Mouse (Mus musculus) left cerebral cortex, adult 2 months (tissue): ENCODE data around the gene Slc25a4. TPM values are rescaled to one million over a fixed set of nuclear protein-coding genes. Genes with fewer than 3 reads are reported as not detected.
"Not testable (repeated sequence)": the region's sequence is repeated elsewhere in the genome, so short reads cannot be mapped to it uniquely, and the experiment has no call there.

ENCODE experiments used
- DNase-seq, 2 experiments: peaks; one replicate each; pipeline ENCODE4 v3.0.0; 2021 to 2022; ENCODE audit warnings: low spot score in 2 of 2, mixed read lengths in 1 of 2; ENCODE audit errors: extremely low spot score in 1 of 2
- H3K27ac ChIP-seq: fragments of 200-600 bp; 2 replicates; pipeline ENCODE4 v1.8.1; 2022
- H3K4me3 ChIP-seq: fragments of 200-600 bp; 2 replicates; pipeline ENCODE4 v1.8.1; 2022
- CTCF ChIP-seq: fragments of 200-600 bp; IDR thresholded peaks from 2 replicates; pipeline ENCODE4 v1.8.1; 2022; ENCODE audit warnings: antibody characterized with exemption, mild to moderate bottlenecking, moderate library complexity
- intact Hi-C: fragments of 180-260 bp; cut with DNase I; formaldehyde crosslinking; loops from one replicate; pipeline ENCODE4 v1.15.1; 2025
- long read RNA-seq, 2 experiments: library from polyadenylated mRNA; stranded (forward); transcript quantifications; one replicate each; pipeline ENCODE4 v2.0.0; 2021; ENCODE audit warnings: borderline mapping rate in 2 of 2
- total RNA-seq, 2 experiments: library from RNA; stranded (reverse); gene quantifications; 2 replicates each; pipeline ENCODE4 v1.2.3; 2021

Slc25a4 gene
- 100 to 1,000 TPM; 535 to 559 TPM for total RNA-seq
- long read RNA-seq, experiment 1, transcript Slc25a4-201 (4 exons, 1,925 nt): major isoform, 953 of 1,115 reads
- long read RNA-seq, experiment 1, partial matches to known transcripts: 155 of 1,115 reads
- long read RNA-seq, experiment 1, other reads (novel, unspliced or antisense): 5 of 1,115 reads
- long read RNA-seq, experiment 2, transcript Slc25a4-201 (4 exons, 1,925 nt): major isoform, 600 of 684 reads
- long read RNA-seq, experiment 2, partial matches to known transcripts: 9 of 684 reads
- long read RNA-seq, experiment 2, other reads (novel, unspliced or antisense): 75 of 684 reads

DNA sequence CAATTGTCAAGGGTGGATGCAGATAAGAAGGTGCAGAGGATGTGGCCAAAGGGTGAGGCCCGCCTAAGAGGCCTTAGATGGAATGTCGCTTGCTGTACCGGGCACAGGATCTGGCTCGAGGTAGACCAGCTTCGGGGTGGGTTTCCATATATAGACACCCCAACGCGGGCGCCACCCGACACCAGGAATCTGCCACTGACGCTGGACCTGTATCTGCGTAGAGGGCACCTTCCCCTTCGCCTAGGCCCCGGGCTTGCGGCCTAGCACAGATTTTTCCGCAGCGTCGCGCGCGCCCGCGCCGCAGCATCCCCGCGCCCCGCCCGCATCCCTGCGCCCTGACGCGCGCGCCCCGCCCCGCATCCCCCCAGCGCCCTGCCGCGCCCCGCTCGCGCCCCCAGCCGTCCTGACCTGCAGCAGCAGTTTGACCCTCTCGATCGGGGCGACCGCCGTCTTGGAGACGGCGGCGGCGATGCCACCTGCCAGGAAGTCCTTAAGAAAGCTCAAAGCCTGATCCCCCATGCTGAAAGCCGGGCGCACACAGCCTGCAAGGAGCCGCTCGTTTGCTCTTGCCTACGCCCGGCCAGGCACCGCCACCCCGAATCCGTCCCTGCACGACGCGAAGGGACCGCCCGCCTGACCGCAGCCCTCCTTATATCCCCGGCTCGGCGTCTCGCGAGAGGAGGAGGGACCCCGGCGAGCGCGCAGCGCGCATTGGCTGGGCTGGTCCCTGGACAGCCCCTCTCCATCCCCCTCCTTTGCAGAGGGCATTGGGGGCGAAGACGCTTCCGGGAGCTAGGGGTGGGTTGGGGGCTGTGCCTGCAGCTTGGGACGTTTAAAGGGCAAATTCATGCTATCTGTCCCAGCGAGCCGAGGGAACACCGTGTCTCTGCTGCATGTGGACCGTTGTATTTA lies at the start of gene Slc25a4:
TSS of gene Slc25a4 (minus strand) at position 881 of the 912 bp plus-strand sequence.
- intact Hi-C loops: loop anchor here (1.0 to 2.0 kb wide), 3 partner anchors 48 to 341 kb away; partner anchors contain the start of gene Lrp2bp
- Histone ChIP-seq H3K27ac (peak within 1 kb of the TSS; percentile 99), H3K4me3 (peak within 1 kb of the TSS; percentile 61)
- peak; percentile 97 to 98 for DNase-seq
- TF ChIP-seq CTCF: no peak

GRCm38 (mm10) chr8:46257921-46258682 lies 47.0 kb upstream of the Slc25a4 start:
- intact Hi-C loops: no loop called here
- H3K4me3 ChIP-seq: no peak overlapping the region
- H3K27ac ChIP-seq: no peak overlapping the region
- no peak for TF ChIP-seq CTCF
- no peak for DNase-seq

DNA sequence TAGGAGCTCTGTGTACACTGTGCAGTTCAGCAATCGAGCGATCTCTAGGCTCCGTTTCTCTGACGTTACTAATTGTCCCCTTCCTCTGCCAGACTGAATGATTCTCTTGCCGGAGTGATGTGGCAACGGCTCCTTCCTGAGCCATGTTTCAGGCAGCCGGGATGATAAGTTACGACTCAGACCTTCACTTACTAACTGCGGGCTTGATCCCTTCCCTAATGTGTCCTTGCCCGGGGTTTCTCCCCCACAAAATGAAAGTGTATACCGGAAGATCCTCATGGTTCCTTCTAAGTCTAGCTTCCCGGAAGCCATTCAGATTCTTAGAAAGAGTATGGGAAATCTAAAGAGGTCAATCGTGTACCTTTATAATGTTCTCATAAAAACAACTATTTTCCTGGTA lies 41.4 kb upstream of the Slc25a4 start:
- intact Hi-C loops: no loop called here
- DNase-seq: no peak

GRCm38 (mm10) chr8:46251561-46251960 lies 40.5 kb upstream of the Slc25a4 start:
- no peak for DNase-seq
- TF ChIP-seq CTCF: no peak

More for the DNA sequence above, 41.4 kb upstream of the Slc25a4 start:
- Histone ChIP-seq H3K27ac (no peak overlapping the region), H3K4me3 (no peak overlapping the region)
- no peak for TF ChIP-seq CTCF

DNA sequence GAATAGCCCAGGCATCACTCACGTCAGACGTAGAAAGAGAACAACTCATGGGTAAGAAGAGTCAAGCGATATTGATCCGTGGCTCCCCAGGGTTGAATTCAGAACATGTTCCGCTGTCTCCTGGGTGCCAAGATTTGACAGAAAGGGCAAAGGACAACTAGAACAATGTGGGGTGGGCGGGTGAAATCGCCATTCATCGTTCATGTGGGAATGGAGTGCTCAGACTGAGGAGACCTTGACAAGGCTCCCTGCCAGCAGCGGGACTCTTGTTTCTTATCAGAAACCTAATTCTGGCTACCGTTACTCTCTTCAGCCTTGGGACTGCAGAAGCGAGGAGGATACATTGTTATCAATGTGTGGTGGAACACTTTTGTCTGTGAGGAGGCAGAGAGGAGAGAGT lies 35.3 kb upstream of the Slc25a4 start:
- Histone ChIP-seq H3K4me3 (no peak overlapping the region), H3K27ac (no peak overlapping the region)
- TF ChIP-seq CTCF: no peak
- no peak for DNase-seq
- intact Hi-C loops: loop anchor here (5.0 kb wide), 1 partner anchor 1126 kb away; no protein-coding TSS in a partner anchor

More at GRCm38 (mm10) chr8:46251561-46251960, 40.5 kb upstream of the Slc25a4 start:
- Histone ChIP-seq H3K4me3 (no peak overlapping the region), H3K27ac (no peak overlapping the region)
- intact Hi-C loops: no loop called here

DNA sequence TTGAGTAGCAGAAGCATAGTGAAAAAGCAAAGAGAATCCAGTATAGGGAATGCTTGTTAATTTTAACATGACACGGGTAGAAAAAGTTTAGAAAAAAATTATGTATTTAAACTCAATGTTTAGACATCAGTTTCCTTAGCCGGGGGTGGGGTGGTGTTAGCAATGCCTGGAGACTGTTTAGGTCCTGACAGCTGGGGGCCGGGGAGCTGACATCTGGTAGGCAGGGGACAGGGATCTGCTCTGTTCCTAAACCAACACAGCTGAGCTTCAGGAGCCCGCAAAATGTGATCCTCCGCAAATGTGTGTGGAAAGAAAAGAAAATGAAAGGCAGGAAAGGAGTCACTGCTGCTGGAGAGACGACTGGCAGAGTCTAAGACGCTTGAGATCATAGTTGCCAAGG lies 31.9 kb upstream of the Slc25a4 start:
- no peak overlapping the region for H3K27ac ChIP-seq
- H3K4me3 ChIP-seq: no peak overlapping the region
- intact Hi-C loops: loop anchor here (1.0 to 5.0 kb wide), 4 partner anchors 38 to 709 kb away; no protein-coding TSS in a partner anchor
- TF ChIP-seq CTCF: no peak
- no peak for DNase-seq

GRCm38 (mm10) chr8:46241568-46242374 lies 30.7 kb upstream of the Slc25a4 start:
- no peak overlapping the region for H3K27ac ChIP-seq
- intact Hi-C loops: loop anchor here (1.0 to 5.0 kb wide), 4 partner anchors 40 to 711 kb away; no protein-coding TSS in a partner anchor
- peak; percentile 84 for TF ChIP-seq CTCF

DNA sequence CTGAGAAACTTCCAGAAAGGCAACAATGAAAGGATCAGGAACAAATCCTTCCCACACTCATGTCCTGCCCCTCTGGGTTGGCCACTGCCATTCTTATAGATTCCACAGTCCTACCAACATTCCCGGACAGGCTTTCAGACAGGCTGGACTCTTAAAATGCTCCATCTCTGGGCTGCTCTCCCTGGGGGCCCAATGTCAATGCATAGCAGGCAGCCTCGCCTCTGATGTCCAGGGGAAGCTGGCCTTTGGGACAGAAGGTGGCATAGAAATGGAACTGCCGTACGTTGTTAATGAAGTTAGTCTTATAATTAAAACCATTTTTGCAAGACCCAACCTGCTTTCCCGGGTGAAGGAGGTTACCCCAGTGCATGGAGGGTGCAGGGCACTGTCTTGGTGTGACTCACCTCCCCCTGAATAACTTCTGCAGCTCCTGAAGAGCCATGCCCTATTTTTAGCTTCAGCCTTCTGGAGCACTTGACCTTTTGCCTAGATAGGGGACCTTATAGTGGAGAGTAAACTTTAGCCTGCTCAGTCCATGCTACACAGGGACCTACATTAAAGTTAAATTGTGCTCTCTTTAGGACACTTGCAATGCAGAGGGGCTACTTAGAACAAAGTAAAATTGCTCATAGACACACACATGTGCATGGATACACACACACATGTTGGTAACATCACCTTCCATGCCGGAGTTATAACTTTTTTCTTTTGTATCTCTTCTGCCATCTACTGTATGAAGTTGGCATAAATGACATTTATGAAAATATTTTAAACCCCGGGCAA lies 25.5 kb upstream of the Slc25a4 start:
- peak; percentile 56 for TF ChIP-seq CTCF
- H3K27ac ChIP-seq: no peak overlapping the region
- no peak overlapping the region for H3K4me3 ChIP-seq
- DNase-seq: no peak
- intact Hi-C loops: loop anchor here (1.0 to 10.0 kb wide), 2 partner anchors 51 to 802 kb away; no protein-coding TSS in a partner anchor

More at GRCm38 (mm10) chr8:46241568-46242374, 30.7 kb upstream of the Slc25a4 start:
- no peak overlapping the region for H3K4me3 ChIP-seq
- peak; percentile 71 to 75 for DNase-seq

- DNase-seq: no peak
- no peak for TF ChIP-seq CTCF
- Histone ChIP-seq H3K4me3 (no peak overlapping the region), H3K27ac (no peak overlapping the region)
- intact Hi-C loops: loop anchor here (10.0 kb wide), 1 partner anchor 800 kb away; no protein-coding TSS in a partner anchor
Observed at GRCm38 (mm10) chr8:46234736-46235135, 23.7 kb upstream of the Slc25a4 start.

DNA sequence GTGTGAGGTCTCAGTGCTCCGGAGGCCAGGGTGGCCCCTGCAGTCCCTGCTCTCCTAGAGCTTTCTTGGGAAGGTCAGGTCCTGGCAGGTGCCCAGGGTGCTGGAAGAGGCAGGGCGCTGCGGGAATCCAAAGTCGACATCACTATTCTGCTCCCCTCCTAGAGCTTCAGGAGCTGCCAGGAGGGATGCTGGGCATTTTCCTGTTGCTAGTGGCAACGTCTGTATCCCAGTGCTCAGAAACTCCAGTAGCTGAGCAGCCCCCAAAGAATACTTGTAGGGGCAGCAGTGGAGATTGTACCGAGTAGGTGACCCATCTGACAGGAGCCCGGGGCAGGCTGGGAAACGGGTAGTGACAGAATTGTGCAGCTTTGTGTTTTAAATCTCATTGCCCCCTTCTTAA lies 21.7 kb upstream of the Slc25a4 start:
- intact Hi-C loops: loop anchor here (10.0 kb wide), 1 partner anchor 798 kb away; no protein-coding TSS in a partner anchor
- Histone ChIP-seq H3K4me3 (no peak overlapping the region), H3K27ac (no peak overlapping the region)
- no peak for TF ChIP-seq CTCF
- DNase-seq: no peak

DNA sequence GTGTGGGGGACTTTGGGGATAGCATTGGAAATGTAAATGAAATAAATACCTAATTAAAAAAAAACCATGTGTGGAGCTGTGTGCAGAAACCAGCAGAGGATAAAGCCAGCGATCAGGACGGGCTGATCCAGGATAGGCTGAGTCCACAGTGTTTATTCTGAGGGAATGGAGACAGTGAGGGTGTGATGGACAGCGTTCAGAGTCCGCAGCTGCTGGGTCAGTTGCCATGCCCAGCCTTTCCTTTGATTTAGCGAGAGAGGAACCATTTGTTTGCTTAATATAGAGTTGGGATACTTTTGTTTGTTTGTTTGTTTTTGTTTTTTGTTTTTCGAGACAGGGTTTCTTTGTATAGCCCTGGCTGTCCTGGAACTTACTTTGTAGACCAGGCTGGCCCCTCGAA lies 20.9 kb upstream of the Slc25a4 start:
- intact Hi-C loops: loop anchor here (10.0 kb wide), 1 partner anchor 797 kb away; no protein-coding TSS in a partner anchor

More for the DNA sequence above, 20.9 kb upstream of the Slc25a4 start:
- DNase-seq, H3K4me3 ChIP-seq, H3K27ac ChIP-seq: not testable (repeated sequence)
